ENCODE assay signal across 22 mouse cellular contexts in genomic region chr4:135394666-135395065, GRCm38 (mm10). TPM values are rescaled to one million over a fixed set of nuclear protein-coding genes. Genes with fewer than 3 reads are reported as not detected.
"Had no signal": no experiment of that assay in that cellular context is flagged by ENCODE, and none has a peak within 500 bp of the region (broad histone marks: within the 10 kb centered on the region; RNA-seq: fewer than 3 reads in every experiment).

No protein-coding gene starts in this region.

- H3K4me3 ChIP-seq: lung, embryonic 15.5 days; megakaryocyte, embryonic 14.5 days; myocyte; neural tube, embryonic 13.5 days; neural tube, embryonic 15.5 days had no signal

- H3K36me3 ChIP-seq: lung, embryonic 15.5 days; neural tube, embryonic 13.5 days; neural tube, embryonic 15.5 days had no signal

- DNase-seq: liver, postnatal 0 days; lung, adult 2 months; lung, postnatal 14 days; lung, postnatal 36 days; midbrain, embryonic 14.5 days; retina, postnatal 1 day; right cerebral cortex, adult 18-20 months; right cerebral cortex, postnatal 25 days; right cerebral cortex, postnatal 4 days; spleen, adult 18-20 months; thymus, adult 18-20 months; thymus, postnatal 14 days; thymus, postnatal 36 days had no signal

- H3K4me2 ChIP-seq: lung, embryonic 15.5 days; midbrain, embryonic 11.5 days; neural tube, embryonic 13.5 days; neural tube, embryonic 15.5 days had no signal

- H3K9ac ChIP-seq: liver, postnatal 0 days; lung, embryonic 15.5 days; neural tube, embryonic 13.5 days; neural tube, embryonic 15.5 days had no signal

- H3K9me3 ChIP-seq: lung, embryonic 15.5 days; neural tube, embryonic 13.5 days; neural tube, embryonic 15.5 days had no signal

- H3K27ac ChIP-seq: lung, embryonic 15.5 days; macrophage; neural tube, embryonic 13.5 days; neural tube, embryonic 15.5 days had no signal

- ATAC-seq: liver, postnatal 0 days; lung, postnatal 0 days; midbrain, embryonic 16.5 days had no signal

RNA-seq across cellular contexts. Expression of gene Ncmap, which starts 3.4 kb away (rescaled TPM):
- polyA plus RNA-seq: macrophage had no signal
